Mouse (Mus musculus) lung, postnatal 0 days (tissue): ENCODE results near the gene Ints2.

Source experiments
- CTCF ChIP-seq: IDR thresholded peaks from 2 replicates; pipeline ENCODE4 v1.5.1; 2016; ENCODE audit warnings: antibody characterized with exemption, mild to moderate bottlenecking
- EP300 ChIP-seq: IDR thresholded peaks from 2 replicates; pipeline ENCODE4 v1.6.1; 2016; ENCODE audit warnings: antibody characterized with exemption, mild to moderate bottlenecking, control low read depth

- TF ChIP-seq CTCF (no peak), EP300 (no peak)
These were observed 45.6 kb downstream of the Ints2 start for GRCm38 (mm10) chr11:86211803-86212202.
